Comparison of ENCODE assay signal across 17 mouse cellular contexts in genomic region chr9:55345332-55345731, GRCm38 (mm10).
DNase-seq lines count a peak whose midpoint lies in the region; ATAC-seq lines count a peak whose summit lies in the region.
"Had no signal": no experiment of that assay in that cellular context is flagged by ENCODE, and none has a peak within 500 bp of the region (broad histone marks: within the 10 kb centered on the region; RNA-seq: fewer than 3 reads in every experiment).

No protein-coding gene starts in this region.

- DNase-seq in cerebellum, adult 18-20 months, result peak; percentile 91 to 94
- peak; percentile 96 for DNase-seq in cerebellum, adult 9-11 months
- DNase-seq in cerebellum, postnatal 36 days, result peak; percentile 89 to 94
- DNase-seq in spleen, postnatal 4 days (ENCODE audit: low spot score in 2 of 2), result no peak
- no peak for DNase-seq in kidney, adult 8-10 months
- no peak for DNase-seq in yolk sac, embryonic 10.5 days (ENCODE audit: low spot score)
- DNase-seq: adrenal gland, adult 2 months; adrenal gland, postnatal 25 days; gastrocnemius, postnatal 14 days; heart, adult 2 months; heart, postnatal 14 days; kidney, adult 11 months had no signal

- peak; percentile 94 for ATAC-seq in cerebellum, adult (ENCODE audit: insufficient number of reproducible peaks, low FRiP score, low TSS enrichment)
- ATAC-seq: activated CD4-positive, CD25-positive, alpha-beta regulatory T cell, adult 4 months; forebrain, embryonic 14.5 days; hindbrain, postnatal 0 days; Patski had no signal

Comparison
In these comparisons a context has a peak if more than half of its experiments do, and no peak if none do; other contexts are left out.
1. DNase-seq: peak in cerebellum, adult 18-20 months (2 of 2), cerebellum, adult 9-11 months (single experiment) and cerebellum, postnatal 36 days (2 of 2); none in spleen, postnatal 4 days (0 of 2), kidney, adult 8-10 months (0 of 2) and yolk sac, embryonic 10.5 days (single experiment).